Comparison of ENCODE assay signal across 10 mouse cellular contexts in genomic region chr9:116270417-116270828, GRCm38 (mm10).
A peak's percentile ranks its signal among the peaks of the same experiment; 100 is the strongest.
DNase-seq lines count a peak whose midpoint lies in the region; ATAC-seq lines count a peak whose summit lies in the region.
"Had no signal": no experiment of that assay in that cellular context is flagged by ENCODE, and none has a peak within 500 bp of the region (broad histone marks: within the 10 kb centered on the region; RNA-seq: fewer than 3 reads in every experiment).

No protein-coding gene starts in this region.

- ATAC-seq in CD4-positive, CD25-positive, alpha-beta regulatory T cell, adult 4 months: no peak
- ATAC-seq in embryonic facial prominence, embryonic 13.5 days (ENCODE audit: insufficient number of reproducible peaks, insufficient read depth, low FRiP score, low TSS enrichment, low read depth): peak; percentile 56; the same call in 1 of the 2 replicates
- ATAC-seq in monocyte, adult 5-6 weeks (replicated peaks; ENCODE audit: insufficient number of reproducible peaks, low FRiP score, low TSS enrichment, poor library complexity, severe bottlenecking): no peak
- ATAC-seq: midbrain, embryonic 15.5 days had no signal

- H3K36me3 ChIP-seq in embryonic facial prominence, embryonic 13.5 days: no peaks in the 10 kb centered on the region
- H3K36me3 ChIP-seq: midbrain, embryonic 15.5 days had no signal

- no peaks in the 10 kb centered on the region for H3K4me1 ChIP-seq in embryonic facial prominence, embryonic 13.5 days
- H3K4me1 ChIP-seq: midbrain, embryonic 15.5 days had no signal

- H3K9ac ChIP-seq in embryonic facial prominence, embryonic 13.5 days: no peak overlapping the region
- H3K9ac ChIP-seq: midbrain, embryonic 15.5 days had no signal

- no peaks in the 10 kb centered on the region for H3K9me3 ChIP-seq in embryonic facial prominence, embryonic 13.5 days
- H3K9me3 ChIP-seq: midbrain, embryonic 15.5 days had no signal

- peak overlapping the region; percentile 16; the same call in 1 of the 2 replicates for H3K27ac ChIP-seq in embryonic facial prominence, embryonic 13.5 days
- H3K27ac ChIP-seq: midbrain, embryonic 15.5 days had no signal

- no peak overlapping the region for H3K4me3 ChIP-seq in embryonic facial prominence, embryonic 13.5 days
- H3K4me3 ChIP-seq: midbrain, embryonic 15.5 days had no signal

- DNase-seq in CD4-positive, CD25-positive, alpha-beta regulatory T cell, adult 2 months (ENCODE audit: low read depth, low spot score): peak; percentile 27
- DNase-seq in large intestine, adult 2 months (ENCODE audit: low read depth, low spot score): peak; percentile 37
- peak; percentile 34 to 41 for DNase-seq in natural killer cell, adult 2 months (ENCODE audit: low spot score in 2 of 2)
- DNase-seq in left cerebral cortex, postnatal 36 days (ENCODE audit: low spot score in 2 of 2): no peak
- DNase-seq in layer of hippocampus, adult 9-10 months (ENCODE audit: low spot score): no peak
- DNase-seq: layer of hippocampus, adult 9-11 months had no signal

- no peaks in the 10 kb centered on the region for H3K27me3 ChIP-seq in embryonic facial prominence, embryonic 13.5 days
- H3K27me3 ChIP-seq: midbrain, embryonic 15.5 days had no signal

- no peak overlapping the region for H3K4me2 ChIP-seq in embryonic facial prominence, embryonic 13.5 days
- H3K4me2 ChIP-seq: midbrain, embryonic 15.5 days had no signal

- intact Hi-C loops in left cerebral cortex, postnatal 36 days (cut with DNase I): no loop called here

- 63% methylated on average over 6 of the region's 6 CpGs for WGBS in embryonic facial prominence, embryonic 13.5 days
- 22% methylated on average over 6 of the region's 6 CpGs for WGBS in large intestine, adult 2 months

Comparison
In these comparisons a context has a peak if more than half of its experiments do, and no peak if none do; other contexts are left out.
1. DNase-seq: peak in CD4-positive, CD25-positive, alpha-beta regulatory T cell, adult 2 months (single experiment), large intestine, adult 2 months (single experiment) and natural killer cell, adult 2 months (2 of 2); none in left cerebral cortex, postnatal 36 days (0 of 2) and layer of hippocampus, adult 9-10 months (single experiment).